Mouse (Mus musculus) cerebellum, adult 2 months (tissue): ENCODE data around the gene Arl8a. TPM values are rescaled to one million over a fixed set of nuclear protein-coding genes. Genes with fewer than 3 reads are reported as not detected.

ENCODE experiments used
- DNase-seq, 2 experiments: peaks; one replicate each; pipeline ENCODE4 v3.0.0; 2021
- H3K27ac ChIP-seq: fragments of 200-500 bp; 2 replicates; pipeline ENCODE4 v1.5.1; 2012; ENCODE audit warnings: low read length, control low read depth, inconsistent platforms; ENCODE audit not compliant: insufficient read depth
- H3K27me3 ChIP-seq: fragments of 200-500 bp; 2 replicates; pipeline ENCODE4 v1.6.1; 2012; ENCODE audit warnings: inconsistent platforms, mild to moderate bottlenecking, low read length, moderate library complexity; ENCODE audit not compliant: control insufficient read depth, insufficient read depth
- H3K4me1 ChIP-seq: fragments of 200-500 bp; 2 replicates; pipeline ENCODE4 v1.6.1; 2011; ENCODE audit warnings: low read length; ENCODE audit not compliant: control insufficient read depth, insufficient read depth
- H3K4me3 ChIP-seq: fragments of 200-500 bp; replicated peaks from 2 replicates; pipeline ENCODE3; 2011; ENCODE audit warnings: mild to moderate bottlenecking, low read depth, low read length, control low read depth; ENCODE audit not compliant: insufficient read depth
- CTCF ChIP-seq: fragments of 200-500 bp; IDR thresholded peaks from 2 replicates; pipeline ENCODE4 v1.5.1; 2011; ENCODE audit warnings: low read depth, mild to moderate bottlenecking, control low read depth, low read length, moderate library complexity, borderline replicate concordance; ENCODE audit not compliant: insufficient read depth
- POLR2A ChIP-seq: fragments of 200-500 bp; IDR thresholded peaks from 2 replicates; pipeline ENCODE4 v1.6.1; 2011; ENCODE audit warnings: low read length, control low read depth, borderline replicate concordance; ENCODE audit not compliant: insufficient read depth
- WGBS: fragments of 180-500 bp; shearing (Covaris S2); methylation state at CpG from one replicate; pipeline ENCODE4 v1.1.7; 2018; 5-methylcytosine and 5-hydroxymethylcytosine counted together
- polyA plus RNA-seq: library from polyadenylated mRNA; depleted of rRNA; stranded (reverse); fragments of >200 nt; gene quantifications from 2 replicates; pipeline ENCODE4 v1.2.3, GENCODE M21; 2012

Gene Arl8a
- polyA plus RNA-seq, 1 experiment, result 297 TPM

GRCm38 (mm10) chr1:135177724-135178123 lies 31.1 kb downstream of the Arl8a start:
- no peak overlapping the region for H3K4me3 ChIP-seq
- no peak overlapping the region for H3K27ac ChIP-seq
- TF ChIP-seq POLR2A (no peak), CTCF (no peak)
- no peak for DNase-seq
- no peaks in the 10 kb centered on the region for H3K27me3 ChIP-seq
- peaks cover 7% of the 10 kb centered on the region; the same call in 1 of the 2 replicates for H3K4me1 ChIP-seq
- WGBS, result 89% methylated on average over 3 of the region's 3 CpGs

DNA sequence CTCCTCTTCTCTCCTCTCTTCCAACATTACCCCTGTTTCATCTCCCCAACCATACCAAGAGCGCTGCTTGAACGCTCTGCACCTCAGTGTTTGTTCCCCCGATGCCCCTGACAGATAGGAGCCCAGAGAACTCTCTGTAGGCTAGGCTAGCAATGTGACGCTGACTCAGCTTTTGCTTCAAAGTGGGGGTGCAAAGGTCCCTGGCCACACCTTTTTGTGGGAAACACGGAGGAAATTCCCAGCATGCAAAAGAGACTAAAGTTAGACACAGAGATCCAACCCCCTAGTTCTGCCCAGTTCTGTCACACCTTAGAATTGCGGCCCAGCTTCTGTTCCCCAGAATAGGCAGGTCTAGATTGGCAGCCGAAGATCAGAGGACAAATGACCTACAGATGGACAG lies 32.2 kb downstream of the Arl8a start:
- no peak overlapping the region for H3K4me3 ChIP-seq
- 77% methylated on average over 7 of the region's 7 CpGs for WGBS
- TF ChIP-seq CTCF, result no peak
- no peak for TF ChIP-seq POLR2A
- DNase-seq, result no peak
- H3K27me3 ChIP-seq, result no peaks in the 10 kb centered on the region
- H3K4me1 ChIP-seq, result peaks cover 7% of the 10 kb centered on the region; the same call in 1 of the 2 replicates
- H3K27ac ChIP-seq, result no peak overlapping the region

- 94% methylated on average over 10 of the region's 10 CpGs for WGBS
- peaks cover 7% of the 10 kb centered on the region; the same call in 1 of the 2 replicates for H3K4me1 ChIP-seq
- no peaks in the 10 kb centered on the region for H3K27me3 ChIP-seq
- no peak overlapping the region for H3K27ac ChIP-seq
- TF ChIP-seq POLR2A (no peak), CTCF (no peak)
- no peak for DNase-seq
- H3K4me3 ChIP-seq, result no peak overlapping the region
These were observed 34.2 kb downstream of the Arl8a start for GRCm38 (mm10) chr1:135180830-135181229.

DNA sequence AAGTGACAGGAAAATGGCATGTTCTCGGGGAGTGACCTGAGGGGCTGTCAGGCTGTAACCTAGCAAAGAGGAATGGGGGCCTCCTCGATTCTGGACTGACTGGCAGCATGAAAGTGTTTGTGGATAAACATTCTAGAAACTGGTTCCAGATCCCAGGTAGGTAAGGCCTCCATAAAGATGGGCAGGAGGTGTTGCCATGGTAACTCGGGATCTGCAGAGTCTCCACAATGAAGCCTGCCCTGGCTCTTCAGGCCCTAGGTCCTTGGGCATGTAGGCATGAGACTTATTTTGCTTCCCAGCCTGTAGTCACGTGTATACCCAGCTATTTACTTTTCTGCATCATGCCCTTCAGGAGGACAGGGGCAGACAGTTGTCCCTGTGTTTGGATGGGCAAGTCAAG lies 34.7 kb downstream of the Arl8a start:
- TF ChIP-seq CTCF (no peak), POLR2A (no peak)
- H3K4me3 ChIP-seq, result no peak overlapping the region
- H3K27ac ChIP-seq, result no peak overlapping the region
- DNase-seq, result no peak
- peaks cover 7% of the 10 kb centered on the region; the same call in 1 of the 2 replicates for H3K4me1 ChIP-seq
- no peaks in the 10 kb centered on the region for H3K27me3 ChIP-seq
- 82% methylated on average over 4 of the region's 4 CpGs for WGBS

- no peak overlapping the region for H3K4me3 ChIP-seq
- no peak for TF ChIP-seq CTCF
- no peak for TF ChIP-seq POLR2A
- H3K27me3 ChIP-seq, result no peaks in the 10 kb centered on the region
- peaks cover 11% of the 10 kb centered on the region for H3K4me1 ChIP-seq
- DNase-seq, result peak; percentile 59 to 60
- WGBS, result 49% methylated on average over 8 of the region's 8 CpGs
- no peak overlapping the region for H3K27ac ChIP-seq
These were observed 35.4 kb downstream of the Arl8a start for GRCm38 (mm10) chr1:135181880-135182623.

- Histone ChIP-seq H3K4me3 (no peak overlapping the region), H3K27me3 (no peaks in the 10 kb centered on the region), H3K27ac (no peak overlapping the region), H3K4me1 (peaks cover 11% of the 10 kb centered on the region)
- no peak for TF ChIP-seq POLR2A
- no peak for TF ChIP-seq CTCF
- 82% methylated on average over 3 of the region's 3 CpGs for WGBS
- no peak for DNase-seq
These were observed 36.4 kb downstream of the Arl8a start for GRCm38 (mm10) chr1:135182975-135183374.

GRCm38 (mm10) chr1:135183448-135183847 lies 36.8 kb downstream of the Arl8a start:
- H3K4me1 ChIP-seq, result peaks cover 13% of the 10 kb centered on the region
- no peak for DNase-seq
- WGBS, result 83% methylated on average over 4 of the region's 4 CpGs
- H3K4me3 ChIP-seq, result no peak overlapping the region
- TF ChIP-seq POLR2A (no peak), CTCF (no peak)
- H3K27me3 ChIP-seq, result no peaks in the 10 kb centered on the region
- H3K27ac ChIP-seq, result no peak overlapping the region

DNA sequence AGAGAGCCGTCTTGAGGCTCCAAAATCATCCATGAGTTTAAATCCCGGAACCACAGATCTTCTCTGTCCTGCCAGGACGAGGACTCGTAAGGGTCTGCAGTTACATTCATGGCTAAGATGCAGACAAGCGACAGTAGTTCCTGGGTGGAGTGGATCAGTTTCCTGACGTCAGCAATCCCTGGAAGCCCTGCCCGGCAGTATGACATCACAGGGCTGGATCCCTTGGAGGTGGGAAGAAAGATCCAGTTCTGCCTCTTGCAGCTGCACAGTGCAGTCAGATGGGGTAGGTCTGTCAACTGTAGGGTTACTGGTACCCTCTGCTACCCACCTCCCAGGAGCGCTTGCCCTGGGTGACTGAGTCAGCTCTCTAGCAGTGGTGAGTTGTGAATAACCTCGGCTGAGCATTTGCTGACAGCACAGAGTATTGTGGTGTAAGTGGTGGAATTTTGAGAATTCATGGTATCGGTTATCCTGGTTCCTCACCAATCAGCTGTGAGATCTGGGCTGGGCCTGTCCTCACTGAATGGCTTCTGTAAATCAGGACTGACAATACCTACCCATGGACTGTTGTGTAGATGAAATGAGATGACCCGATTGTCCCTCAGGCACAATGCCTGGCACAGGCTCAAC lies 37.4 kb downstream of the Arl8a start:
- H3K27me3 ChIP-seq, result no peaks in the 10 kb centered on the region
- WGBS, result 85% methylated on average over 11 of the region's 11 CpGs
- H3K4me3 ChIP-seq, result no peak overlapping the region
- H3K4me1 ChIP-seq, result peaks cover 13% of the 10 kb centered on the region
- H3K27ac ChIP-seq, result no peak overlapping the region
- no peak for TF ChIP-seq CTCF
- no peak for TF ChIP-seq POLR2A
- DNase-seq, result no peak

DNA sequence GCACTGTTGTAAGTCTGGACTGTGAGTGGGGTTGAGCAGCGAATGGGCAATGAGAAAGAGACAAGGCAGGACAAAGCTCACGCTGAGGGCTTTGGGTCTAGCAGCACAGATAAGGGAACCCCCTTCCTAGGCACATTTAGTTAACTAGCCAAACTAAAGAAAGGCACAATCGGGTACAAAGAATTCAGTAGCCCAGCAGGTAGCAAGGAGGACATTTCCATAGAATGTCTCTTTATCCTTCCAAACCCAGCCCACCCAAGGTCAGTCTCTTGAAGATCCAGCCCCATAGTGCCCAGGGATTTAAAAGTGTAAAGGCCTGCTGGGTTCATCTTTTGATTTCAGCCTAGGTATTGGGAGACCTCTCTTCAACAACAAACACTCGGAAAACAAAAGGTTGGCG lies 39.3 kb downstream of the Arl8a start:
- TF ChIP-seq CTCF, result no peak
- H3K27me3 ChIP-seq, result no peaks in the 10 kb centered on the region
- peaks cover 13% of the 10 kb centered on the region for H3K4me1 ChIP-seq
- no peak overlapping the region for H3K27ac ChIP-seq
- no peak for DNase-seq
- WGBS, result 75% methylated on average over 5 of the region's 5 CpGs
- no peak overlapping the region for H3K4me3 ChIP-seq
